Mouse (Mus musculus) forebrain, postnatal 0 days (tissue): ENCODE data around the gene Obscn. TPM values are rescaled to one million over a fixed set of nuclear protein-coding genes. Genes with fewer than 3 reads are reported as not detected.

Experiments
- ATAC-seq: fragments of 200-750 bp; cut with Nextera tagmentation; 2 replicates; pipeline ENCODE4 v1.8.0; 2017; ENCODE audit warnings: mild to moderate bottlenecking, moderate library complexity
- DNase-seq: peaks from one replicate; pipeline ENCODE4 v3.0.0-alpha.2; 2015
- H3K27ac ChIP-seq: fragments of 300-500 bp; sonication (generic); 2 replicates; pipeline ENCODE4 v1.5.1; 2014; ENCODE audit warnings: low read depth, mild to moderate bottlenecking, antibody characterized with exemption, low read length, moderate library complexity, mixed read lengths
- H3K27me3 ChIP-seq: fragments of 300-500 bp; sonication (generic); 2 replicates; pipeline ENCODE4 v1.6.1; 2014; ENCODE audit warnings: mild to moderate bottlenecking, low read length, mixed read lengths; ENCODE audit not compliant: insufficient read depth
- H3K36me3 ChIP-seq: fragments of 300-500 bp; sonication (generic); 2 replicates; pipeline ENCODE4 v1.6.1; 2014; ENCODE audit warnings: mild to moderate bottlenecking, moderate library complexity; ENCODE audit not compliant: insufficient read depth
- H3K4me1 ChIP-seq: fragments of 300-500 bp; sonication (generic); 2 replicates; pipeline ENCODE4 v1.6.1; 2014; ENCODE audit warnings: antibody characterized with exemption; ENCODE audit not compliant: insufficient read depth
- H3K4me2 ChIP-seq: fragments of 300-500 bp; sonication (generic); 2 replicates; pipeline ENCODE4 v1.6.1; 2014; ENCODE audit warnings: low read depth, mild to moderate bottlenecking, moderate library complexity
- H3K4me3 ChIP-seq: fragments of 300-500 bp; sonication (generic); 2 replicates; pipeline ENCODE4 v1.5.1; 2014; ENCODE audit warnings: low read depth, low read length, mixed read lengths
- H3K9ac ChIP-seq: fragments of 300-500 bp; sonication (generic); 2 replicates; pipeline ENCODE4 v1.6.1; 2014; ENCODE audit warnings: mild to moderate bottlenecking
- H3K9me3 ChIP-seq: fragments of 300-500 bp; sonication (generic); 2 replicates; pipeline ENCODE4 v1.6.1; 2016; ENCODE audit warnings: low read length
- CTCF ChIP-seq: sonication (generic); IDR thresholded peaks from 2 replicates; pipeline ENCODE4 v1.5.1; 2016; ENCODE audit warnings: antibody characterized with exemption, control low read depth, low read depth
- WGBS: fragments of 180-500 bp; shearing (Covaris S2); extraction: QIAGEN DNeasy Blood & Tissue Kit; methylation state at CpG from one replicate; pipeline ENCODE4 v1.1.7; 2014; 5-methylcytosine and 5-hydroxymethylcytosine counted together
- polyA plus RNA-seq: library from polyadenylated mRNA; unstranded; fragments of >200 nt; fragmentation: Nextera tagmentation; extraction: Ambion mirVana; gene quantifications from 2 replicates; pipeline ENCODE4 v1.2.1, GENCODE M21; 2015
- total RNA-seq: library from RNA; depleted of rRNA; stranded (reverse); fragments of >200 nt; gene quantifications from 2 replicates; pipeline ENCODE4 v1.2.3, GENCODE M21; 2014

The Obscn gene
- total and polyA plus RNA-seq, 2 experiments from 2014 or later: 0.31 to 1.5 TPM

DNA sequence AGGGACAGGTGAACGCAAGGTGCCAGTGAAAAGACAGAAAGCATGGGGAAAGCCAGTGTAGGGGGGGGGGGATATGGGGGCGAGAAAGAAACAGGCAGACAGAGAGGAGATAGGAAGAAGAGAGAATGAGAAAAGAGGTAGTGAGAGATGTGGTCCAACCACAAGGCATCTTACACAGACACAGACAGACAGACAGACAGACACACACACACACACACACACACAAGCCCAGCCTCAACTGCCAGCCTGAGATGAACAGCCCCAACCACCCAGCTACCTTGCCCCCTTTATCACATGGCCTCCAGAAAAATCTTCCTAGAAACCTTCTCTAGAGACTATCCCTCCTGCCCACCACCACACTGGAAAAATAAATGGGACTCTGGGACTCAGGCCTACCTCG is 4.1 kb downstream of the Obscn start:
- ATAC-seq: no peak
- no peak overlapping the region for H3K4me2 ChIP-seq
- TF ChIP-seq CTCF: no peak
- WGBS: 93% methylated on average over 2 of the region's 3 CpGs
- H3K36me3 ChIP-seq: no peaks in the 10 kb centered on the region
- no peak for DNase-seq
- peaks cover 38% of the 10 kb centered on the region for H3K27me3 ChIP-seq
- no peak overlapping the region for H3K4me3 ChIP-seq
- no peak overlapping the region for H3K27ac ChIP-seq
- no peaks in the 10 kb centered on the region for H3K9me3 ChIP-seq
- H3K9ac ChIP-seq: no peak overlapping the region
- H3K4me1 ChIP-seq: no peaks in the 10 kb centered on the region

DNA sequence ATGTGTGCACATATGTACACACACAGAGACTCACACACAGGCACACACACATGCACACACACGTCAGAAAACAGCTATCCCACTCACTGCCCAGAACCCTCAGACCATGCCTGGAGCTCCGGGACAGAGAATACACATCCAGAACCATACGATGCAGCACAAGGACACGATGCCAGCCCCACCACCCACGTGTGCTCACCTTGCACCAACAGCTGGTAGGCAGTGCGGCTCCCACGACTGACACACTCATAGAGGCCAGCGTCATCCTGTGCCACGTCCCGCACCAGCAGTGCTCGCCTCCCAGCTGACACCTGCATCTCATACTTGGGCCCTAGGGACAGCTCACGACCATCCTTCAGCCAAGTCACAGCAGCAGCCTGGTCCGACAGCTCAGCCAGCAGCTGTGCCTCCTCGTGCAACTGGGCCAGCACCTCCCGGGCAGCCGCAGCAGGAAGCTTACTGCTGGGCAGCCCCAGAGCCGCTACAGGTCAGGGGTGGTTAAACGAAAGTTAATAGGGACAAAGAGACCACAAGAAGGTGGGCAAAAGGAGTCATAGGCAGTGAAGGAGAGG is 4.8 kb downstream of the Obscn start:
- H3K4me1 ChIP-seq: no peaks in the 10 kb centered on the region
- no peak overlapping the region for H3K4me3 ChIP-seq
- WGBS: 71% methylated on average over 18 of the region's 18 CpGs
- no peak overlapping the region for H3K9ac ChIP-seq
- H3K36me3 ChIP-seq: no peaks in the 10 kb centered on the region
- H3K27me3 ChIP-seq: peaks cover 32% of the 10 kb centered on the region
- H3K27ac ChIP-seq: no peak overlapping the region
- DNase-seq: no peak
- TF ChIP-seq CTCF: no peak
- H3K4me2 ChIP-seq: no peak overlapping the region
- no peak for ATAC-seq
- no peaks in the 10 kb centered on the region for H3K9me3 ChIP-seq

DNA sequence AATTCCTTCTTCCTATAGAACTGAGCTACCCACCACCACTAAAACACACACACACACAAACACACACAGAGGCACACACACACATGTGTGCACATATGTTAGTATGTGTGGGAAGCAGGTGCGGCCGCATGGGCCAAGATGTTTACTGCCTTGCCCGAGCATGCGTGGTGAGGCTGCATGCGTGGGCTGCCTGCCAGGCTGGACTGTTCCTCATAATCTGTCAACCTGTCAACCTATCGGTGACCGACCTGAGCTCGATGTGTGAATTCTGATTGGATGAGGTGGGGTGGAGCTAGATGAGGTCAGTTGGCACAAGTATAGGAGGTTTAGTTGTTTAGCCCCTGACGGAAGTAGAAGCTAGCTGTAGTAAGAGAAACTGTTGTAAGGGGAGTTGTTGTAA is 5.4 kb downstream of the Obscn start:
- WGBS: 83% methylated on average over 9 of the region's 9 CpGs
- DNase-seq (no peak), ATAC-seq (no peak)
- Histone ChIP-seq H3K36me3 (no peaks in the 10 kb centered on the region), H3K4me2 (no peak overlapping the region), H3K27ac (no peak overlapping the region), H3K9me3 (no peaks in the 10 kb centered on the region), H3K9ac (no peak overlapping the region), H3K4me3 (no peak overlapping the region), H3K27me3 (peaks cover 26% of the 10 kb centered on the region), H3K4me1 (no peaks in the 10 kb centered on the region)
- TF ChIP-seq CTCF: no peak

DNA sequence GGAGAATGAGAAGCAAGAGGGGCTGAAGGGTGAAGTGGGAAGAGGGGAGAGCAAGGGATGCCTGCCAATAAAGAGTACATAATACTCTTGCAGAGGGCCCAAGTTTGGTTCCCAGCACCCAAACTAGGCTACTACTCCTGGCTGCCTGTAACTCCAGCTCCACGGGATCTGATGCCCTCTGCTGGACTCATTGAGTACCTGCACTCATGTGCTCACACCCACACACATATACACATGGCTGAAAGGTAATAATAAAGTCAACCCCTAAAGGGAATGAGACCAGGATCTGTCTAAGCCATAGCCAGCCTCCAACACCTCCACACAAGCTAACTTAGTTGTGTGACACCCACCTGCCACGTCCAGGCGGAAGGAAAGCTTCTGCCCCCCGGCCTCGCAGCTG is 30.3 kb downstream of the Obscn start:
- WGBS: 95% methylated on average over 5 of the region's 5 CpGs
- TF ChIP-seq CTCF: no peak

DNA sequence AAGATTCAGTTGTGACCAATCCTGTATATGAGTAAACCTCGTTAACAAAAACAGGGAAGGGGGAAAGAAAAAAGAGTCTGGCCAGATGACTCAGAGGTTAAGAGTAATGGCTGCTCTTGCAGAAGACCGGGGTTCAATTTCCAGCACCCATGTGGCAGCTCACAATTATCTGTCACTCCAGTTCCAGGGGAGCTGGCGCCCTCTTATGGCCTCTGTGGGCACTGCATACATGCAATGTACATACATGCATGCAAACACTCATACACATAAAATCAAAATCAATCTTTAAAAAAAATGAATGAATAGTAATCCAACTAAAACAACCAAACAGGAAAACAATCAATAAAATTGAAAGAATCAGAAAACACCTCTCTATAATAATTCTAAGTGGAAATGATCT is 33.9 kb downstream of the Obscn start:
- Histone ChIP-seq H3K27me3 (no peaks in the 10 kb centered on the region), H3K4me3 (no peak overlapping the region), H3K4me1 (no peaks in the 10 kb centered on the region), H3K36me3 (no peaks in the 10 kb centered on the region), H3K9me3 (no peaks in the 10 kb centered on the region), H3K4me2 (no peak overlapping the region), H3K27ac (no peak overlapping the region), H3K9ac (no peak overlapping the region)
- no peak for ATAC-seq
- DNase-seq: no peak
- TF ChIP-seq CTCF: peak; percentile 16; the same call in 1 of the 2 replicates
- WGBS: 65% methylated on average over 3 of the region's 3 CpGs

More for the DNA sequence above, 30.3 kb downstream of the Obscn start:
- DNase-seq (no peak), ATAC-seq (no peak)
- no peak overlapping the region for H3K9ac ChIP-seq
- H3K4me1 ChIP-seq: no peaks in the 10 kb centered on the region
- H3K4me2 ChIP-seq: no peak overlapping the region
- H3K9me3 ChIP-seq: no peaks in the 10 kb centered on the region
- H3K4me3 ChIP-seq: no peak overlapping the region
- H3K27ac ChIP-seq: no peak overlapping the region
- no peaks in the 10 kb centered on the region for H3K36me3 ChIP-seq
- H3K27me3 ChIP-seq: no peaks in the 10 kb centered on the region

DNA sequence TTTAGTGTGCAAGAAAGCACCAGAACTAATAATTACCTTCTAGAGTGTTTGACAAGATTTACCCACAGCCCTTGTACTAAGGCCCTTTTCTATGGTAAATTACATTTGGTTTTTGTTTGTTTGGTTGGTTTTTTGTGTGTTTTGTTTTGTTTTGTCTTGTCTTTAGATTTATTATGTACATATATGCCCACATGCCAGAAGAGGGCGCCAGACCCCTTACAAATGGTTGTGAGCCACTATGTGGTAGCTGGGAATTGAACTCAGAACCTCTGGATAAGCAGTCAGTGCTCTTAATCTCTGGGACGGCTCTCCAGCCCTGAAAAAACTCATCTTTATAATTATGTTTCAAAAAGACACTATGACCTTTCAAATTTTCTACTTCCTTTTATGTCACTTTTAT is 37.9 kb downstream of the Obscn start:
- H3K4me3 ChIP-seq: no peak overlapping the region
- H3K4me2 ChIP-seq: no peak overlapping the region
- TF ChIP-seq CTCF: peak; percentile 47; the same call in 1 of the 2 replicates
- WGBS: 32% methylated on average over 2 of the region's 2 CpGs
- H3K27me3 ChIP-seq: no peaks in the 10 kb centered on the region
- DNase-seq (peak; percentile 18), ATAC-seq (no peak)
- no peaks in the 10 kb centered on the region for H3K9me3 ChIP-seq
- no peak overlapping the region for H3K9ac ChIP-seq
- H3K36me3 ChIP-seq: no peaks in the 10 kb centered on the region
- no peak overlapping the region for H3K27ac ChIP-seq
- no peaks in the 10 kb centered on the region for H3K4me1 ChIP-seq

DNA sequence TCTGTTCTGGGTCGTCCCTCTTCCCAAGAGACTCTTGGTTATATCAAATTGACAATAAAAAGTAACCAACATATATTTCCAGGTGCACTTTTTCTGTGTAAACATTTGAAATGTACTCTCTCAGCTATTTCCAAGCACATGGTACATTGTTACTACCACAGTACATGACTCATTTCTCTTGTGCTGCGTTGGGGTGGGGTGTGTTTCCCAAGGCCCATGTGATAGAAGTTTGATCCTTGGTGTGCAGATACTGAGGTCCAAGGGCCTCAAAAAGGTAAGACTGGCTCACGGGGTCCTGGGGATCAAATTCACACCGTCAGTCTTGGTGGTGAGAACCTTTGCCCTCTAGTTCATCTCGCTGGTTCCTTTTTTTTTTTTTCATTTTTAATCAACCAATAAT is 38.4 kb downstream of the Obscn start:
- Histone ChIP-seq H3K36me3 (no peaks in the 10 kb centered on the region), H3K9me3 (no peaks in the 10 kb centered on the region), H3K4me2 (no peak overlapping the region), H3K4me1 (no peaks in the 10 kb centered on the region), H3K4me3 (no peak overlapping the region), H3K27me3 (no peaks in the 10 kb centered on the region), H3K9ac (no peak overlapping the region), H3K27ac (no peak overlapping the region)
- no peak for DNase-seq
- WGBS: 81% methylated on average over 5 of the region's 5 CpGs
- TF ChIP-seq CTCF: no peak
- ATAC-seq: no peak
